In genomic region chr2:106731478-106731877, GRCm38 (mm10) we compare ENCODE assay signal across 23 mouse cellular contexts. TPM values are rescaled to one million over a fixed set of nuclear protein-coding genes. Genes with fewer than 3 reads are reported as not detected.
DNase-seq lines count a peak whose midpoint lies in the region; ATAC-seq and TF ChIP-seq lines count a peak whose summit lies in the region.
"Had no signal": no experiment of that assay in that cellular context is flagged by ENCODE, and none has a peak within 500 bp of the region (broad histone marks: within the 10 kb centered on the region; RNA-seq: fewer than 3 reads in every experiment).

No protein-coding gene starts in this region.

- peaks cover 0 to 14% of the 10 kb centered on the region in 2 experiments; a peak in 2 of 4 replicates for H3K36me3 ChIP-seq in MEL (ENCODE audit: control insufficient read depth in 1 of 2, insufficient read depth in 2 of 2, low read length in 2 of 2)
- H3K36me3 ChIP-seq in intestine, embryonic 16.5 days (ENCODE audit: control insufficient read depth, insufficient read depth, low read length) = no peaks in the 10 kb centered on the region
- H3K36me3 ChIP-seq: heart, embryonic 15.5 days; kidney, embryonic 15.5 days had no signal

- no peak for TF ChIP-seq RAD21 in MEL (IDR thresholded peaks at IDR 0.05; ENCODE audit: low read depth, low read length)

- H3K4me3 ChIP-seq in MEL (ENCODE audit: control insufficient read depth in 1 of 2, insufficient read depth in 1 of 2, low read depth in 2 of 2, low read length in 2 of 2) = no peak overlapping the region
- H3K4me3 ChIP-seq in intestine, embryonic 16.5 days (ENCODE audit: low read length) = no peak overlapping the region
- H3K4me3 ChIP-seq: embryonic facial prominence, embryonic 13.5 days; forebrain, embryonic 12.5 days; heart, adult 2 months; heart, embryonic 15.5 days; kidney, embryonic 15.5 days had no signal

- H3K4me1 ChIP-seq in MEL (ENCODE audit: control insufficient read depth in 1 of 2, insufficient read depth in 2 of 2, low read length in 2 of 2) = peaks cover 10 to 20% of the 10 kb centered on the region in 2 experiments
- H3K4me1 ChIP-seq in intestine, embryonic 16.5 days (ENCODE audit: control insufficient read depth, insufficient read depth, low read length) = peaks cover 3% of the 10 kb centered on the region

- no peak for TF ChIP-seq EP300 in MEL (IDR thresholded peaks at IDR 0.05; ENCODE audit: low read depth in 1 of 2, low read length in 2 of 2)

- DNase-seq in adrenal gland, adult (ENCODE audit: inconsistent age in 2 of 2, low spot score in 1 of 2) = peak; percentile 64 to 83
- DNase-seq in adrenal gland, postnatal 4 days (ENCODE audit: low spot score in 2 of 2) = no peak
- DNase-seq in MEL (ENCODE audit: low read depth, low spot score) = no peak
- DNase-seq in adrenal gland, postnatal 14 days = peak; percentile 57
- DNase-seq in spleen, postnatal 14 days (ENCODE audit: low spot score in 2 of 2) = no peak
- no peak for DNase-seq in cerebellum, adult 18-20 months
- DNase-seq: cerebellum, adult 11-12 months; cerebellum, adult 9-11 months; cerebellum, postnatal 36 days; gastrocnemius, postnatal 36 days; heart, adult 2 months; heart, postnatal 14 days; kidney, adult 2 months had no signal

- no peak for TF ChIP-seq POLR2A in MEL (IDR thresholded peaks at IDR 0.05; ENCODE audit: control insufficient read depth in 1 of 2, insufficient read depth in 1 of 2, low read depth in 1 of 2, low read length in 2 of 2, poor library complexity in 1 of 2)

- H3K27ac ChIP-seq in MEL (ENCODE audit: control insufficient read depth, low read depth, low read length) = peak overlapping the region; percentile 91; the same call in 1 of the 2 replicates
- no peak overlapping the region for H3K27ac ChIP-seq in intestine, embryonic 16.5 days (ENCODE audit: low read length)
- H3K27ac ChIP-seq: forebrain, embryonic 12.5 days; heart, adult 2 months; heart, embryonic 15.5 days; hindbrain, embryonic 14.5 days; kidney, embryonic 15.5 days had no signal

- WGBS in intestine, embryonic 16.5 days = 61% methylated on average over 4 of the region's 4 CpGs

- TF ChIP-seq CTCF in MEL (IDR thresholded peaks at IDR 0.05 in 2 of 3, conservative IDR thresholded peaks at IDR 0.05 in 1 of 3; ENCODE audit: control insufficient read depth in 1 of 3, insufficient read depth in 1 of 3, low read depth in 2 of 3, low read length in 3 of 3, poor library complexity in 1 of 3, severe bottlenecking in 1 of 3) = no peak

- H3K4me2 ChIP-seq in intestine, embryonic 16.5 days (ENCODE audit: low read depth, low read length) = no peak overlapping the region
- H3K4me2 ChIP-seq: embryonic facial prominence, embryonic 13.5 days; forebrain, embryonic 12.5 days; heart, embryonic 11.5 days; heart, embryonic 15.5 days; hindbrain, embryonic 14.5 days; kidney, embryonic 15.5 days had no signal

- H3K79me2 ChIP-seq in MEL (ENCODE audit: control insufficient read depth, insufficient read depth, low read length, poor library complexity) = no peaks in the 10 kb centered on the region

- peak; percentile 70; the same call in 1 of the 2 replicates for ATAC-seq in intestine, embryonic 16.5 days
- ATAC-seq: activated CD4-positive, CD25-positive, alpha-beta regulatory T cell, adult 4 months; Patski had no signal

- no peak overlapping the region for H3K9ac ChIP-seq in MEL (ENCODE audit: control insufficient read depth, low read depth, low read length, poor library complexity, severe bottlenecking)
- no peak overlapping the region for H3K9ac ChIP-seq in intestine, embryonic 16.5 days (ENCODE audit: low read depth, low read length)
- H3K9ac ChIP-seq: embryonic facial prominence, embryonic 13.5 days; forebrain, embryonic 12.5 days; heart, embryonic 15.5 days; hindbrain, embryonic 14.5 days; kidney, embryonic 15.5 days had no signal

- no peaks in the 10 kb centered on the region for H3K9me3 ChIP-seq in MEL (replicated peaks; ENCODE audit: insufficient read depth, low read length)
- H3K9me3 ChIP-seq in intestine, embryonic 16.5 days (ENCODE audit: control insufficient read depth, low read length) = no peaks in the 10 kb centered on the region
- H3K9me3 ChIP-seq: embryonic facial prominence, embryonic 13.5 days; forebrain, embryonic 12.5 days; heart, embryonic 15.5 days; kidney, embryonic 15.5 days had no signal

- no peaks in the 10 kb centered on the region for H3K27me3 ChIP-seq in MEL (ENCODE audit: control insufficient read depth in 1 of 2, insufficient read depth in 2 of 2, low read length in 2 of 2)
- no peaks in the 10 kb centered on the region for H3K27me3 ChIP-seq in intestine, embryonic 16.5 days (replicated peaks; ENCODE audit: control insufficient read depth, insufficient read depth, low read length)
- H3K27me3 ChIP-seq: embryonic facial prominence, embryonic 13.5 days; forebrain, embryonic 12.5 days; heart, embryonic 15.5 days; kidney, embryonic 15.5 days; Patski had no signal

TF ChIP-seq in MEL, 35 proteins besides CTCF, POLR2A, EP300 and RAD21:
- TF ChIP-seq TCF12 (IDR thresholded peaks at IDR 0.05; ENCODE audit: low read depth, low read length) = no peak
- no peak for TF ChIP-seq MAZ (IDR thresholded peaks at IDR 0.05; ENCODE audit: low read depth, low read length)
- TF ChIP-seq NRF1 (IDR thresholded peaks at IDR 0.05; ENCODE audit: insufficient read depth, low read depth, low read length, poor library complexity, severe bottlenecking) = no peak
- no peak for TF ChIP-seq TBP (IDR thresholded peaks at IDR 0.05; ENCODE audit: low read depth, low read length)
- TF ChIP-seq UBTF (IDR thresholded peaks at IDR 0.05; ENCODE audit: borderline replicate concordance, insufficient read depth, low read depth, low read length) = no peak
- no peak for TF ChIP-seq MAX (IDR thresholded peaks at IDR 0.05; ENCODE audit: low read length)
- no peak for TF ChIP-seq RCOR1 (IDR thresholded peaks at IDR 0.05; ENCODE audit: low read depth, low read length)
- no peak for TF ChIP-seq MEF2A (IDR thresholded peaks at IDR 0.05; ENCODE audit: extremely low read depth, insufficient replicate concordance, low read depth, low read length, poor library complexity, severe bottlenecking)
- no peak for TF ChIP-seq POLR2AphosphoS5 (IDR thresholded peaks at IDR 0.05; ENCODE audit: borderline replicate concordance, low read depth, low read length)
- TF ChIP-seq BHLHE40 (IDR thresholded peaks at IDR 0.05; ENCODE audit: borderline replicate concordance, low read depth, low read length) = peak; percentile 26; the same call in 1 of the 2 replicates
- TF ChIP-seq MAFK (IDR thresholded peaks at IDR 0.05; ENCODE audit: borderline replicate concordance, low read depth, low read length) = no peak
- no peak for TF ChIP-seq CHD1 (IDR thresholded peaks at IDR 0.05; ENCODE audit: low read depth, low read length)
- TF ChIP-seq E2F4 (IDR thresholded peaks at IDR 0.05; ENCODE audit: borderline replicate concordance, low read depth, low read length) = no peak
- TF ChIP-seq ELF1 (IDR thresholded peaks at IDR 0.05; ENCODE audit: low read depth, low read length) = no peak
- peak; percentile 86 for TF ChIP-seq USF1 (IDR thresholded peaks at IDR 0.05; ENCODE audit: low read depth, low read length)
- no peak for TF ChIP-seq GATA1 (IDR thresholded peaks at IDR 0.05; ENCODE audit: low read depth, low read length)
- no peak for TF ChIP-seq JUND (IDR thresholded peaks at IDR 0.05; ENCODE audit: low read depth, low read length)
- TF ChIP-seq USF2 (IDR thresholded peaks at IDR 0.05; ENCODE audit: borderline replicate concordance in 1 of 2, insufficient read depth in 1 of 2, low read depth in 1 of 2, low read length in 2 of 2) = 0 out of 4 replicates have a peak, but pooled peaks of 1 of the 2 experiments have one; percentile 49
- no peak for TF ChIP-seq ZMIZ1 (IDR thresholded peaks at IDR 0.05; ENCODE audit: low read depth, low read length)
- TF ChIP-seq TAL1 (IDR thresholded peaks at IDR 0.05; ENCODE audit: low read length) = no peak

RNA-seq across cellular contexts. Expression of gene Mpped2, which starts 38.4 kb away (rescaled TPM):
- 10 to 100 TPM; 40.7 to 46.1 TPM for total RNA-seq in adrenal gland, postnatal 4 days (2021)
- 0.04 and 0.23 TPM in 2 replicates for total RNA-seq in MEL (2012; rRNA removed)
- polyA plus RNA-seq in MEL (2012; ENCODE audit: insufficient read depth in 1 of 2, insufficient read length in 2 of 2, low read depth in 1 of 2, low replicate concordance in 2 of 2, missing spikeins in 1 of 2) = under 1 TPM in 1 of 2 experiments, not detected in 1; 0.10 TPM
- 28.2 and 35.6 TPM in 2 replicates for total RNA-seq in adrenal gland, postnatal 14 days (2021)
- 17.4 and 20.2 TPM in 2 replicates for polyA plus RNA-seq in intestine, embryonic 16.5 days (2015; fragmentation: Nextera tagmentation; extraction: Ambion mirVana)
- polyA plus RNA-seq: activated CD4-positive, CD25-positive, alpha-beta regulatory T cell, adult 4 months; C2C12 had no signal

Comparison
In these comparisons a context has a peak if more than half of its experiments do, and no peak if none do; other contexts are left out.
1. DNase-seq: peak in adrenal gland, adult (2 of 2) and adrenal gland, postnatal 14 days (single experiment); none in adrenal gland, postnatal 4 days (0 of 2), MEL (single experiment), spleen, postnatal 14 days (0 of 2) and cerebellum, adult 18-20 months (0 of 2).
2. RNA of gene Mpped2, which starts 38.4 kb away (total RNA-seq): 40.7 to 46.1 TPM in adrenal gland, postnatal 4 days and 28.2 to 35.6 TPM in adrenal gland, postnatal 14 days; 0.04 to 0.23 TPM in MEL; every median in the first group is over 10 times any median in the second.